Mouse (Mus musculus) hindbrain, embryonic 12.5 days (tissue): ENCODE measurements around the gene Apol7b. TPM values are rescaled to one million over a fixed set of nuclear protein-coding genes. Genes with fewer than 3 reads are reported as not detected.
"Not testable (repeated sequence)": the region's sequence is repeated elsewhere in the genome, so short reads cannot be mapped to it uniquely, and the experiment has no call there.

Experiments used
- ATAC-seq: fragments of 200-750 bp; cut with Nextera tagmentation; 2 replicates; pipeline ENCODE4 v1.8.0; 2017; ENCODE audit warnings: moderate TSS enrichment; ENCODE audit not compliant: low FRiP score
- H3K27ac ChIP-seq: fragments of 300-500 bp; sonication (generic); 2 replicates; pipeline ENCODE4 v1.5.1; 2016; ENCODE audit warnings: mild to moderate bottlenecking
- H3K27me3 ChIP-seq: fragments of 300-500 bp; sonication (generic); 2 replicates; pipeline ENCODE4 v1.6.1; 2016; ENCODE audit warnings: mild to moderate bottlenecking
- H3K36me3 ChIP-seq: fragments of 300-500 bp; sonication (generic); 2 replicates; pipeline ENCODE4 v1.6.1; 2016; ENCODE audit warnings: mild to moderate bottlenecking
- H3K4me1 ChIP-seq: fragments of 300-500 bp; sonication (generic); 2 replicates; pipeline ENCODE4 v1.6.1; 2016
- H3K4me2 ChIP-seq: fragments of 300-500 bp; sonication (generic); replicated peaks from 2 replicates; pipeline ENCODE4 v1.6.1; 2016; ENCODE audit warnings: mild to moderate bottlenecking
- H3K4me3 ChIP-seq: fragments of 300-500 bp; sonication (generic); 2 replicates; pipeline ENCODE4 v1.5.1; 2016; ENCODE audit warnings: mild to moderate bottlenecking
- H3K9ac ChIP-seq: fragments of 300-500 bp; sonication (generic); 2 replicates; pipeline ENCODE4 v1.6.1; 2016; ENCODE audit warnings: mild to moderate bottlenecking, moderate library complexity
- H3K9me3 ChIP-seq: fragments of 300-500 bp; sonication (generic); replicated peaks from 2 replicates; pipeline ENCODE4 v1.6.1; 2016; ENCODE audit warnings: mild to moderate bottlenecking
- WGBS: fragments of 180-500 bp; shearing (Covaris S2); methylation state at CpG from one replicate; pipeline ENCODE4 v1.1.7; 2016; 5-methylcytosine and 5-hydroxymethylcytosine counted together
- polyA plus RNA-seq: library from polyadenylated mRNA; unstranded; fragments of >200 nt; fragmentation: Nextera tagmentation; extraction: Ambion mirVana; gene quantifications from 2 replicates; pipeline ENCODE4 v1.2.1, GENCODE M21; 2016

Apol7b gene
- polyA plus RNA-seq, 1 experiment from 2014 or later: not detected

- H3K4me2 ChIP-seq, H3K4me1 ChIP-seq, H3K9me3 ChIP-seq, ATAC-seq, H3K27ac ChIP-seq, H3K4me3 ChIP-seq, H3K27me3 ChIP-seq, H3K36me3 ChIP-seq, H3K9ac ChIP-seq: not testable (repeated sequence)
- whole genome bisulfite sequencing: 25% methylated on average over 3 of the region's 10 CpGs
Observed at GRCm38 (mm10) chr15:77416655-77417333, 30.5 kb downstream of the Apol7b start.

GRCm38 (mm10) chr15:77415653-77416052 is 31.6 kb downstream of the Apol7b start:
- not testable (repeated sequence) for H3K9ac ChIP-seq, H3K27me3 ChIP-seq, H3K36me3 ChIP-seq, H3K4me1 ChIP-seq, H3K9me3 ChIP-seq, H3K27ac ChIP-seq, ATAC-seq, H3K4me2 ChIP-seq, H3K4me3 ChIP-seq
- 81% methylated on average over 2 of the region's 2 CpGs for whole genome bisulfite sequencing

- not testable (repeated sequence) for H3K4me2 ChIP-seq, H3K9me3 ChIP-seq, H3K4me1 ChIP-seq, H3K27ac ChIP-seq, H3K36me3 ChIP-seq, H3K27me3 ChIP-seq, H3K9ac ChIP-seq, H3K4me3 ChIP-seq, ATAC-seq
- 34% methylated on average over 4 of the region's 4 CpGs for WGBS
Observed at GRCm38 (mm10) chr15:77412695-77413094, 34.6 kb downstream of the Apol7b start.

GRCm38 (mm10) chr15:77411035-77411434 is 36.3 kb downstream of the Apol7b start, which contains the start of gene Apol9a:
Apol9a (minus strand) TSS chr15:77411135.
- not testable (repeated sequence) for H3K4me3 ChIP-seq, H3K4me2 ChIP-seq, H3K27me3 ChIP-seq, ATAC-seq, H3K9me3 ChIP-seq, H3K9ac ChIP-seq, H3K27ac ChIP-seq, H3K4me1 ChIP-seq, H3K36me3 ChIP-seq
- WGBS: 73% methylated on average over 1 of the region's 4 CpGs

GRCm38 (mm10) chr15:77406370-77406769 is 40.9 kb downstream of the Apol7b start:
- not testable (repeated sequence) for H3K9ac ChIP-seq, H3K4me3 ChIP-seq, H3K27me3 ChIP-seq, H3K9me3 ChIP-seq, H3K4me2 ChIP-seq, H3K4me1 ChIP-seq, H3K36me3 ChIP-seq, H3K27ac ChIP-seq, ATAC-seq
- WGBS: 89% methylated on average over 10 of the region's 10 CpGs

GRCm38 (mm10) chr15:77399027-77399426 is 48.3 kb downstream of the Apol7b start, which contains the start of gene Apol7a:
Apol7a (minus strand) TSS chr15:77399110.
- not testable (repeated sequence) for H3K27ac ChIP-seq, ATAC-seq, H3K4me2 ChIP-seq, H3K4me1 ChIP-seq, H3K27me3 ChIP-seq, H3K36me3 ChIP-seq, H3K9ac ChIP-seq, H3K9me3 ChIP-seq, H3K4me3 ChIP-seq
- 63% methylated on average over 9 of the region's 9 CpGs for WGBS

- H3K4me2 ChIP-seq, ATAC-seq: not testable (repeated sequence)
- WGBS: 82% methylated on average over 11 of the region's 11 CpGs
Observed at GRCm38 (mm10) chr15:77397450-77398132, 49.7 kb downstream of the Apol7b start.

GRCm38 (mm10) chr15:77393832-77394231 is 53.5 kb downstream of the Apol7b start:
- not testable (repeated sequence) for H3K4me1 ChIP-seq, H3K4me2 ChIP-seq, H3K27ac ChIP-seq, H3K9ac ChIP-seq, ATAC-seq, H3K9me3 ChIP-seq, H3K36me3 ChIP-seq, H3K4me3 ChIP-seq, H3K27me3 ChIP-seq
- 76% methylated on average over 3 of the region's 3 CpGs for WGBS

More at GRCm38 (mm10) chr15:77397450-77398132, 49.7 kb downstream of the Apol7b start:
- not testable (repeated sequence) for H3K9ac ChIP-seq, H3K4me3 ChIP-seq, H3K4me1 ChIP-seq, H3K27me3 ChIP-seq, H3K27ac ChIP-seq, H3K9me3 ChIP-seq, H3K36me3 ChIP-seq

GRCm38 (mm10) chr15:77387462-77387861 is 59.8 kb downstream of the Apol7b start:
- Histone ChIP-seq H3K4me1 (no peaks in the 10 kb centered on the region), H3K9ac (no peak overlapping the region), H3K27ac (no peak overlapping the region), H3K36me3 (no peaks in the 10 kb centered on the region), H3K9me3 (no peaks in the 10 kb centered on the region), H3K27me3 (no peaks in the 10 kb centered on the region), H3K4me3 (no peak overlapping the region), H3K4me2 (no peak overlapping the region)
- ATAC-seq: no peak
- WGBS: 91% methylated on average over 2 of the region's 2 CpGs

- Histone ChIP-seq H3K4me1 (no peaks in the 10 kb centered on the region), H3K9ac (no peak overlapping the region), H3K4me2 (no peak overlapping the region), H3K27me3 (no peaks in the 10 kb centered on the region), H3K27ac (no peak overlapping the region), H3K4me3 (no peak overlapping the region), H3K9me3 (no peaks in the 10 kb centered on the region), H3K36me3 (no peaks in the 10 kb centered on the region)
- no peak for ATAC-seq
- WGBS: 95% methylated on average over 7 of the region's 7 CpGs
Observed at GRCm38 (mm10) chr15:77384340-77385030, 62.8 kb downstream of the Apol7b start.

- H3K36me3 ChIP-seq: no peaks in the 10 kb centered on the region
- no peaks in the 10 kb centered on the region for H3K9me3 ChIP-seq
- H3K9ac ChIP-seq: no peak overlapping the region
- ATAC-seq: no peak
- H3K4me1 ChIP-seq: no peaks in the 10 kb centered on the region
- H3K27me3 ChIP-seq: no peaks in the 10 kb centered on the region
- H3K4me3 ChIP-seq: no peak overlapping the region
- WGBS: 78% methylated on average over 1 of the region's 1 CpGs
- H3K27ac ChIP-seq: no peak overlapping the region
- no peak overlapping the region for H3K4me2 ChIP-seq
Observed at GRCm38 (mm10) chr15:77382880-77383279, 64.4 kb downstream of the Apol7b start.

- no peak overlapping the region for H3K4me3 ChIP-seq
- no peak overlapping the region for H3K9ac ChIP-seq
- no peak for ATAC-seq
- H3K4me1 ChIP-seq: no peaks in the 10 kb centered on the region
- WGBS: 85% methylated on average over 11 of the region's 11 CpGs
- H3K27ac ChIP-seq: no peak overlapping the region
- no peaks in the 10 kb centered on the region for H3K27me3 ChIP-seq
- no peaks in the 10 kb centered on the region for H3K36me3 ChIP-seq
- no peak overlapping the region for H3K4me2 ChIP-seq
- H3K9me3 ChIP-seq: no peaks in the 10 kb centered on the region
Observed at GRCm38 (mm10) chr15:77382271-77382850, 64.9 kb downstream of the Apol7b start.
